Mouse (Mus musculus) kidney, postnatal 36 days (tissue): ENCODE results near the gene Arpc1b.
A peak's percentile ranks its signal among the peaks of the same experiment; 100 is the strongest.
"Not testable (repeated sequence)": the region's sequence is repeated elsewhere in the genome, so short reads cannot be mapped to it uniquely, and the experiment has no call there.

Source experiments
- DNase-seq, 2 experiments: peaks; one replicate each; pipeline ENCODE4 v3.0.0; 2021 to 2022; ENCODE audit warnings: mixed read lengths in 2 of 2

Gene Arpc1b

DNA sequence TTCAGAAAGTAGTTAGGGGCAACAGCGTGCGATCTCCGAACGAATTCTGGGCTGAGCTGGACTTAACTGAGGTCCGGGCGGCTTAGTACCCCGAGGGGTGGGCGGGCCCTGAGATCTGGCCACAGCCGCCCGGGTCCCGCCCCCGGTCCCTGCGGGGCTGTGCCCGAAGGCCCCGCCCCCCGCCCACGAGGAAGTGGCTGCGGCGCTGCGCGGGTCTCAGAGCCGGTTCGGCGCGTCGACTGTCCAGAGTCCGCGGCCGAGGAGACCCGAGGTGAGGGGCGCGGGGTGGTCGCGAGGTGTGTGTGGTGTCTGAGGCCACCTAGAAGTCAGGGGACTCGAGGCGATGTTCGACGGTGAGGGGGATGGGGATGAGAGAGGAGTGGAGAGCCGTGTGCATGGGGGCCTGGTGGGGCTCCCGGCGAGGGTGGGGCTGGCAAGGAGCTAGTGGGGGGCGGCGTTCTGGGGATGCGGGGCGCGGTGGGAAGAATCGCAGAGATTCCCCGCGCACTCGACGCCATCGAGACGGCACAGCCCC is at the start of gene Arpc1b:
Gene Arpc1b, plus strand, starts transcription at position 145 of the 535 bp plus-strand sequence.
- DNase-seq, result peak; percentile 83 to 90

DNA sequence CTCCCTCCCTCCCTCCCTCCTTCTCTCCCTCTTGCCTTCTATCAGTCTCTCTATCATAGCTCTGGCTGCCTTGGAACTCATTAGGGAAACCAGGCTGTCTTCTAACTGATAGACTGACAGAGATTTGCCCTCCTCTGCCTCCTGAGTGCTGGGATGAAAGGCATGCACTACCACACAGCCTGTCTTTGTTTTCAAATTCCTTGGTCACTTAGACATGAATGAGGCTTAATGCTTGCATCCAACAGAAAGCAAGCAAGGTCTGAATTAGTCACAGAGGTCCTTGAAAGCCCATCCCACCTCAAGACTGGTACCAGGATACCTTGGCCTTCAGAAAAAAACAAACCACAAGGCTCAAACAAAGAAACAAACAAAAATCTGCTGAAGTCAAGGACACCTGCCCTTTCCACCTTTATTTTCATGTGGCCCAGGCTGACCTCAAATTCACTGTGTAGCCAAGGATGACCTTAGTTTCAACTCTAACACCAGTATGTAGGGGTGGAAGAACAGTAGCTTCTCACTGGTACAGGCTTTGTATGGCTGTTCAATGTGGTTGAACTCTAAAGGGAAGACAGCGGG is 49.2 kb upstream of the Arpc1b start:
- DNase-seq, result no peak

GRCm38 (mm10) chr5:145068863-145069262 is 45.2 kb upstream of the Arpc1b start:
- no peak for DNase-seq

DNA sequence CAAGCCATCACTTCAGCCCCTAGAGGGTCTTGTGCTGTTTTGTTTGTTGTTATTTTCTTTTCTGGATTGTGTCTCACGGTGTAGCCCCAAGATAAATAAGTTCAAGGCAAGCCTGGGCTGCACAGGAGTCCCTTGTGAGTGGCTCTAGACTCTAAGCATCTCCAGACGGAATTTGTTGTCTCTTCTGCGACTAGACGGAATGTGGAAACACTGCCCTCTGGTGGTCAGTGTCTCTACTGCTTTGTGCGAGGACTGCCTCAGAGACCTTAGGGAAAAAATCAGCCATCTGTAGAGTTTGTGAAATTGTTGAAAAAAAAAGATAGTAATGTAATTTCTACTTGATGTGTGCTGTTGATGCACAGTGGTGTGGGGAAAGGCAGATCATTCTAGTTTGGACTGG is 44.3 kb upstream of the Arpc1b start:
- peak; percentile 47 to 88 for DNase-seq

DNA sequence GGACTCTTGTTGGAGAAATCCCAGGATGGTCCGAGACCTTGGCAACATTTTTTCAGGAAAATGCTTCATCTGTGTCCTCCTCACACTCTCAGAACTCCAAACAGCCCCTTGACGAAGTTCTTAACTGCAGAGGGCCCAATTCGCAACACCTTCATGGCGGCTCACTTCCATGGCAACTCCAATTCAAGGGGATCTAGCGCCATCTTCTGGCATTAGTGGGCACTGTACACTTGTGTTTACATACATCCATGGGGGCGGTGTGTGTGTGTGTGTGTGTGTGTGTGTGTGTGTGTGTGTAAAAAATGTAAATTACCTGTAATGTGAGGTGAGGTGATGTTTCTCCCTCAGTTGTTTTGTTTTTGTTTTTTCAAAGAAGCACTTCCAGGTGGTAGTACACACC is 42.7 kb upstream of the Arpc1b start:
- peak in 1 of 2 experiments; percentile 23 for DNase-seq

DNA sequence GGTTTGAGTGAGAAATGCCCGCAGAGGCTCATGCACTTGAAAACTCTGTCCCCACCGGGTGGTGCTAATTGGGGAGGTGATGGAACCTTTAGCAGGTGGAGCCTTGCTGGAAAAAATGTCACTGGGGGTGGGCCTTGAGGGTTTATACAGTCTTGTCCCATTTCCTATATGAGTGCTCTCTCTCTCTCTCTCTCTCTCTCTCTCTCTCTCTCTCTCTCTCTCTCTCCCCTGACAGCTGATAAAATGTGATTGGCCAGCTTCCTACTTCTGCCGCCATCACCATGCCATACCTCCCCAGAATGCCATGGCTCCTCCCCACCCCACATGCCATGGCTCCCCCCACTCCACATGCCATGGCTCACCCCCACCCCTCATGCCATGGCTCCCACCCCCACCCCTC is 38.9 kb upstream of the Arpc1b start:
- no peak for DNase-seq

DNA sequence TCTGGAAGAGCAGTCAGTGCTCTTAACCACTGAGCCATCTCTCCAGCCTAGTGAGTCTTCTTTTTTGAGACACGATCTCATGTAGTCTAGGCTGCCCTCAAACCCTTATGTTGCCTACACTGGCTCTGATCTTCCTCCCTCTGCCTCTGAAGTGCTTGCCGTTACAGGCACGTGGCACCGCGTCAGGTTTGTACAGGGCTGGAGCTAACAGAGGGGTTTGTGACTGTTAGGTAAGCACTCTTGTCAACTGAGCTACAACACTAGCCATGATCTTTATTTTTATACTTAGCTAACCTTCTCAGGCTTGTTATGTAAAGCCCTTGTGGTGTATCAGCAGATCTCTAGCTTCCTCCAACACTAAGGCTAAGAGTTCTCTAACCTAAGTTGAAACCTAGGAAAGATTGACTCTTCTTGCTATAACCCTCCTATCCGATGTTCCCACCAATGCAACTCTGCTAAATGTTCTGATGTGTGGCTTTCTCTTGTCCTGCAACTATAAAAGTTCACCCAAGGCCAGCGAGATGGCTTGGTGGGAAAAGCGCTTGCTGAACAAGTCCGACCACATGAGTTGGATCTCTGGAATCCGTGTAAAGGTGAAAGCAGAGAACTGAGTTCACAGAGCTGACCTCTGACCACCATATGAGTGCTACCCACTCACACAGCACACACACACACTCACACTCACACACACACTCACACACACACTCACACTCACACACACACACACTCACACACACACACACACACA is 32.0 kb upstream of the Arpc1b start:
- DNase-seq, result no peak

GRCm38 (mm10) chr5:145083201-145083600 is 30.8 kb upstream of the Arpc1b start:
- DNase-seq, result not testable (repeated sequence)

DNA sequence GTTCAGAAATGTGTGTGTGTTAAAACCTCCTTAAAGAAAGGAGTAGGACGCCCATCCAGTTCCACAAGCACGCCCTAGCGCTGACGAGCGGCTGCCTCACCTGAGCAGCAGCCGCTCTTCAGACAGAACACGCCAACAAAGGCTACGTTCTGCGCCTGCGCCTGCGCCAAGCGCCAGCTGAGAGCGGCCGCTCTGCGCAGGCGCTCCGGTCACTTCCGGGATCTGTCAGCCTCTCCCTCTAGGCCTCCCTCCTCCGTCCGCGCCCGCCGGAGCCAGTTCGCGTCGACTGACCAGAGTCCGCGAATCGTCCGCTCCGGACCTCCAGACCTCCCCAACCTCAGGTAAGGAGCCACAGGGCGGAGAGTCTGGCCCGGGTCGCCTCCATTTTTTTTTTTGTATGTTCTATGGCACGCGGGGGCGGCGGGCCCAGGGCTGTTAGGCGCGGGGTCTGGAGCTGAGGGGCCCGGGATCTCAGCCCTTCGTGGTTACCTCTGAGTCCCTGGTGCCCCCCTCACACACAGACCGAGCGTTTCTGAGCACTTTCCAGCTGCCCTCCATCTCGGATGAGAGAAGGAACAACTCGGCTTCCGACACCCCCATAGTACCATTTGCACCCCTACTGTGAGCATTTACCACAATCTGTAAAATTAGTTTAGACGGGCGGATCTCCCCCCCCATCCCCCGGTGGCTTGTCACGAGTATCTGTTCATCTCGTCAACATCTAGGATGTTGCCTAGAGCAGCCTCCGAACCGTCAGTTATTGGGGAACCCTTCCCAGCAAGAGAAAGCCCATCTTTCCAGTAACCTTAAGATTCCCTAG is 30.2 kb upstream of the Arpc1b start, which contains the start of the genes Arpc1a and Kpna7:
Gene Arpc1a, plus strand, starts transcription at position 199 of the 820 bp plus-strand sequence.
Gene Kpna7, minus strand, starts transcription at position 399 of the 820 bp plus-strand sequence.
- DNase-seq, result peak; percentile 96 to 99

DNA sequence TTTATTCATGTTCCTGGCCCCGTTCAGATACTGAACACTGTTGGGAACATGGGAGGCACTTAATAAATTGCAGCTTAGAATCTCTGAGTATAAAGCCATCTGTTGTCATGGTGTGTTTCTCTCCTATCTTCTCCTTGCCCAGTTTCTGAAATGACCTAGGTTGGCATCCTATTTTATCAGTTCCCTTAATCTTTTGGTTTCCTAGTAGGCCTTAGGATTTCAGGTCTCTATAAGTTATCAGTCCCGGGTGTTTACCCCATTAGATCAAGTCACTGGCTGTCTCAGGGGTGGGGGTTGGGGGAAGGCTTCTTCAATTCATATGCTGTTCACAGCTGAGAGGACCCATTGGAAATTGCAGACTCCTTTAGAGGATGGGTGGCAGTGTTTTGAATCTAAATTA is 29.2 kb upstream of the Arpc1b start:
- no peak for DNase-seq

GRCm38 (mm10) chr5:145088186-145088585 is 25.8 kb upstream of the Arpc1b start:
- no peak for DNase-seq

DNA sequence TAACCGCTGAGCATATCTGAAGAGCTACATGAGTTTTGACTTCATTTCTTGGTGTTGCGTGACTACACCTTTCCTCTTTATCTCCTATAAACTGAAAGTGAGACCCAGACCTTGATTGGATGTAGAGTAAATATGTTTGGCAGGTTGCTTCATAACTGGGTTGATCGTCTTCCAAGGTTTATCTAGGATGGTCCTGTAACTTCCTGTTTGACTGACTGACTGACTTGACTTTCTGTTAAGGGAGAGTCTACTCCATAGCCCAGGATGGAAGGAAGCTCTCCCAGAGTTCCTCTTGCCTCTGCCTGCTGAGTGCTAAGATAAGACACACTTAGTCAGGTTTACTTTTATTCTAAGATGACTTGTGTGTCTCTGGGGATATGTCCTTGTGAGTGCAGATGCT is 24.1 kb upstream of the Arpc1b start:
- DNase-seq, result no peak

DNA sequence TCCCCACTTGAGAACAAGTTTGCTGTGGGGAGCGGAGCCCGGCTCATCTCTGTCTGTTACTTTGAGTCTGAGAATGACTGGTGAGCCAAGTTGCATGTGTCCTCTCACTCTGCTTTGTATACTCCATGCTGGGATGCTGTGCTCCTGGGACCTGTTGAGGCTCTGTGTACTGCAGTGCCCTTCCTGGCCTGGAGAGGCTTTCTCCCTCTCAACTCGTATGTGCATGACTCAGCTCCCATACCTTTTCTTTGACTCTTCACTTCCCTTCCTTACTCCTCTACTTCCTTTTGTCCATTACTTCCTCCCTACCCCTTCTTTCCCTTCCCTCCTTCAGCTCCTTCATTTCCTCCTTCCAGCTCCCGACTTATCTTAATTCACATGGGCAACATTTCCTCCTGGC is 17.8 kb upstream of the Arpc1b start:
- no peak for DNase-seq

DNA sequence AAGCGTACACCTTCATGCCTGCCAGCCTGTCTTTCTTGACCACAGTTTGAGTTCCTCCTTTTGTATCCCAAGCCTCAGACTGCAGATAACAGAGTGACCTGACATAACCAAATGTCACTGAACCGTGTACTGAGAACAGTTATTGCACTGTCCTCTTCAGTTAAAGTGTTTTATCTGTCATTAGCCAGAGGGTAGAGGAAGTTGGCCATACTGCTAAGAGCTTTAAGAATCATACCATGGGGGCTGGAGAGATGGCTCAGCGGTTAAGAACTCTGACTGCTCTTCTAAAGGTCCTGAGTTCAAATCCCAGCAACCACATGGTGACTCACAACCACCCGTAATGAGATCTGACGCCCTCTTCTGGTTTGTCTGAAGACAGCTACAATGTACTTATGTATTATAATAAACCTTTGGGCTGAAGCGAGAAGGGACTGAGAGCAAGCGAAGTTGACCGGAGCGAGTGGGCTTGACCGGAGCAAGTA is 15.6 kb upstream of the Arpc1b start:
- DNase-seq, result no peak

DNA sequence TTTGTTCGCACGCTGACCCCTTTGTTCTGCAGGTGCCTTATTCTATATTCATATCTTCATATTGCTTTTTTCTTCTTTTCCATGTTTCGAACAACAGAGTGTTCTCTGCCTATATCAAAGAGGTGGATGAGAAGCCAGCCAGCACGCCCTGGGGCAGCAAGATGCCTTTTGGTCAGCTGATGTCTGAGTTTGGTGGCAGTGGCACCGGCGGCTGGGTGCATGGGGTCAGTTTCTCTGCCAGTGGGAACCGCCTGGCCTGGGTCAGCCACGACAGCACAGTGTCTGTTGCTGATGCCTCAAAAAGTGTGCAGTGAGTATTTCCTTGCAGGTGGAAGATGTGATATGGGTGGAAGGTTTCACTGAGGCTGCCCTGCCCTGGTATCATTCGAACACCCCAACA is 13.1 kb upstream of the Arpc1b start:
- no peak for DNase-seq

DNA sequence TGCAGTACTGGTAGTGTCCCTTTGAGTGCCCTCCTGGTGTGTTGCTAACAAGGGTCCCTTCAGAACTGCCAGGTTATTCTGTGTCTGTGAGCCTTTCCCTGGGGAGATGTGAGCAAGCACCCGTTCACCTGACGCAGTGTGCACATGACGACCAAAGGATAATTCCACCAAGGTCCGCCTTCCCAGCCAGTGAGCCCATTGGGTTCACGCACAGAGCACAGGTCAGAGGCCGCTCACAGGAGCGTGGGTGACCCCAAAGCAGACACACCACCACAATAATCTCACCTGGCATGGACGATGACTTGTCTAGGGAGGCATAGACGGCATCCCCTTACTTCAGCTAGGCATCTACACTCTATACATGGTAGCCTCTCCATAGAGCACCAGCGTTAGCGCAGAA is 12.6 kb upstream of the Arpc1b start:
- not testable (repeated sequence) for DNase-seq

GRCm38 (mm10) chr5:145102706-145103105 is 11.3 kb upstream of the Arpc1b start:
- DNase-seq, result no peak

- DNase-seq, result no peak
Observed at GRCm38 (mm10) chr5:145104328-145104727, 9.7 kb upstream of the Arpc1b start.

DNA sequence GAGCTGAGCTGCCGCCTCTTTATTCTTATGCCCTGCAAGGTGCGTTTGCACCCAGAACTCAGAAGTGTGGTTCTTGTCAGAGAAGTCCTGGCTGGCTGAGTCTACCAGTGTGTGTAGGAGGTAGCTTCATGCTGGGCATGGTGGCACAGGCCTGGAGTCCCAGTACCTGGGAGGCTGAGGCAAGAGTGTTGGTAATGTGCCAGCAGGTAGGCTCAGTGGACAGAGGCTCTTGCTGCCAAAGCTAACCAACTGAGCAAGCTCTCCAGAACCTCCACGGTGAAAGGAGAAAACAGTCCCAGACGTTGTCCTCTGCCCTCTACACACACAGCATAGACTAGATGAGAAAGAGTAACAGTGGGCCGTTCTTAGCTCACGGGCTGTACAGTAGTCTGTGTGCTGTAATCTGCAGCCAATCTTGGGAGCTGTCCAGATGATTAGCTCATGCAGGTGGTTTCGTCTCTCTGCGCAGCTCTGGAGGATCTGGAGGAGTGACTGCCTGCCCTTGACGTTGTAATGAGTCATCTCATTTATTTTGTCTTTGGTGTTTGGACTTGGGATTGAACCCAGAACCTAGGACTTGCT is 8.2 kb upstream of the Arpc1b start:
- DNase-seq, result no peak

- DNase-seq, result no peak
Observed at GRCm38 (mm10) chr5:145110401-145110800, 3.6 kb upstream of the Arpc1b start.

DNA sequence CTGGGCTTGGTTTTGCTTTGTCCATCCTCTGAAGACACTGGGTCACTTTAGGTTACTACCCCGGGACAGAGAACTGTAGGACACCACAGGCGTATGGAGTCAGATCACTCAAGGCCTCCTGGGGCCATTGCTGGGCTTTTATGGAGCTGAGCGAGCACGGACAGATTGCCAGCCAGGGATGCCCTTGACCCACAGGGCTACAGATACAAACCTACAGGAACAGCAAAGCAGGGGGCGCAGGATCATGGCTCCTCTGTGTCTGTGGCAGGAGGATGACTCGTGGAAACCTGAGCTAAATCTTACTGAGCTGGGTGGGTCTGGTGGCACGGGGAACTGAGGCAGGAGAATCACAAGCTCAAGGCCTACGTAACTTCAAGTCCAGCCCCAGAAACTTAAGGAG is 1.4 kb upstream of the Arpc1b start:
- DNase-seq, result no peak

- peak in 1 of 2 experiments; percentile 12 for DNase-seq
Observed at GRCm38 (mm10) chr5:145113416-145113815, 599 bp upstream of the Arpc1b start.
